Mouse (Mus musculus): ENCODE results near the gene Cercam. TPM values are rescaled to one million over a fixed set of nuclear protein-coding genes. Genes with fewer than 3 reads are reported as not detected.

Gene Cercam
- polyA plus RNA-seq, 1 experiment from 2014 or later = 6.1 TPM

DNA sequence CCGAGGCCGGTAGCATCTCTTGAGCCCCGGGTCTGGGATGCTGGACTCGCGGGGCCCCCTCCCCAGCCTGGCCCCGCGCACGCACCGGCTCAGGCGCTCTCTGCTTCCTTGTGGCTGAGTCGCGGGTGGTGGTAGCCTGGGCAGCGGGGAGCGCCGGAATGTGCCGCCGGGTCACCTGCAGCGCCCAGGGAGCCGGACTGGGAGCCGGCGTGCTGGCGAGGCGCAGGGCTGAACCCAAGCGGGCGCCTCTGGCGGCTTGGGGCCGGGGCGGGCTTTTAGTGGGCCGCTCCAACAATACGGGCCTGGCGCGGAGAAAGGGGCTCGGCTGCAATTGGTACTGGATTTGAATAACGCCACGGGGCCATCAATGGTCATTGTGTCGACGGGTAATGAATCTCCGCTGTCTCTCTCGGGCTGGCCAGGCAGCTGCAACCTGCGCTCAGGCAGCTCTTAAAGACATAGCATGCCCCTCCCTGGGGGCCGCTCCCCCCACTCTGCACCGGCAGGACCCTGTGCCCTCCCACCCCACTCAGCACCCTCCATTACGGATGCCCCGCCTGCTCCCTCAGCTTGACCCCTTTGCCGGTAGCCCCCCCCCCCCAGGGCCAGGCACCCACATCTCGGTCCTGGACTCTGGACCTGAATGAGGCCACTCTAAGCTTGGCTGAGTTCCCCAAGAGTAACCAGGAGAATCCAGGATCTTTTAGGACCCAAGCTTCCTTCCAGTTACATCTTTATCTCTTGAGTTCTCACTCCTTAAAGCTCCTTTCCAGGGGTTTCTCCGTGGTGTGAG, 22.7 kb upstream of the Cercam start:
- H3K4me1 ChIP-seq (ENCODE audit: control insufficient read depth, insufficient read depth, low read length) = no peaks in the 10 kb centered on the region; the same call in 1 of the 2 replicates

GRCm38 (mm10) chr2:29846911-29847310, 22.1 kb upstream of the Cercam start:
- ATAC-seq (replicated peaks; ENCODE audit: insufficient number of reproducible peaks, low FRiP score, low TSS enrichment, low read depth) (no peak), DNase-seq (ENCODE audit: low spot score) (no peak)
- Histone ChIP-seq H3K27ac (replicated peaks; ENCODE audit: low read depth, low read length) (no peak overlapping the region), H3K4me2 (ENCODE audit: low read depth, low read length) (no peak overlapping the region), H3K27me3 (ENCODE audit: control insufficient read depth, insufficient read depth, low read length) (peaks cover 45% of the 10 kb centered on the region), H3K36me3 (replicated peaks; ENCODE audit: control insufficient read depth, insufficient read depth, low read depth, low read length) (peaks cover 4% of the 10 kb centered on the region), H3K4me1 (ENCODE audit: control insufficient read depth, insufficient read depth, low read length) (no peaks in the 10 kb centered on the region; the same call in 1 of the 2 replicates), H3K4me3 (ENCODE audit: low read depth, low read length) (no peak overlapping the region), H3K9ac (replicated peaks; ENCODE audit: low read length) (no peak overlapping the region), H3K9me3 (replicated peaks; ENCODE audit: control insufficient read depth, low read length) (no peaks in the 10 kb centered on the region)
- 42% methylated on average over 3 of the region's 3 CpGs for WGBS

More for the DNA sequence above, 22.7 kb upstream of the Cercam start:
- H3K36me3 ChIP-seq (replicated peaks; ENCODE audit: control insufficient read depth, insufficient read depth, low read depth, low read length) = peaks cover 4% of the 10 kb centered on the region
- peak overlapping the region; percentile 28 for H3K4me3 ChIP-seq (ENCODE audit: low read depth, low read length)
- H3K27me3 ChIP-seq (ENCODE audit: control insufficient read depth, insufficient read depth, low read length) = peaks cover 45% of the 10 kb centered on the region
- no peaks in the 10 kb centered on the region for H3K9me3 ChIP-seq (replicated peaks; ENCODE audit: control insufficient read depth, low read length)
- peak overlapping the region; percentile 61 for H3K4me2 ChIP-seq (ENCODE audit: low read depth, low read length)
- peak overlapping the region; percentile 61 for H3K9ac ChIP-seq (replicated peaks; ENCODE audit: low read length)
- ATAC-seq (replicated peaks; ENCODE audit: insufficient number of reproducible peaks, low FRiP score, low TSS enrichment, low read depth) (peak; percentile 29; the same call in 1 of the 2 replicates), DNase-seq (ENCODE audit: low spot score) (peak; percentile 49)
- H3K27ac ChIP-seq (replicated peaks; ENCODE audit: low read depth, low read length) = 0 out of 2 replicates have a peak overlapping the region, but pooled peaks have one; percentile 28
- WGBS = 2% methylated on average over 45 of the region's 47 CpGs

- DNase-seq (ENCODE audit: low spot score) (no peak), ATAC-seq (replicated peaks; ENCODE audit: insufficient number of reproducible peaks, low FRiP score, low TSS enrichment, low read depth) (no peak)
- H3K4me2 ChIP-seq (ENCODE audit: low read depth, low read length) = no peak overlapping the region
- peaks cover 35% of the 10 kb centered on the region for H3K27me3 ChIP-seq (ENCODE audit: control insufficient read depth, insufficient read depth, low read length)
- 74% methylated on average over 8 of the region's 8 CpGs for WGBS
- no peak overlapping the region for H3K9ac ChIP-seq (replicated peaks; ENCODE audit: low read length)
- no peak overlapping the region for H3K4me3 ChIP-seq (ENCODE audit: low read depth, low read length)
- H3K36me3 ChIP-seq (replicated peaks; ENCODE audit: control insufficient read depth, insufficient read depth, low read depth, low read length) = no peaks in the 10 kb centered on the region
- no peaks in the 10 kb centered on the region; the same call in 1 of the 2 replicates for H3K4me1 ChIP-seq (ENCODE audit: control insufficient read depth, insufficient read depth, low read length)
- H3K9me3 ChIP-seq (replicated peaks; ENCODE audit: control insufficient read depth, low read length) = no peaks in the 10 kb centered on the region
- no peak overlapping the region for H3K27ac ChIP-seq (replicated peaks; ENCODE audit: low read depth, low read length)
These were observed 19.9 kb upstream of the Cercam start for GRCm38 (mm10) chr2:29849041-29849440.

DNA sequence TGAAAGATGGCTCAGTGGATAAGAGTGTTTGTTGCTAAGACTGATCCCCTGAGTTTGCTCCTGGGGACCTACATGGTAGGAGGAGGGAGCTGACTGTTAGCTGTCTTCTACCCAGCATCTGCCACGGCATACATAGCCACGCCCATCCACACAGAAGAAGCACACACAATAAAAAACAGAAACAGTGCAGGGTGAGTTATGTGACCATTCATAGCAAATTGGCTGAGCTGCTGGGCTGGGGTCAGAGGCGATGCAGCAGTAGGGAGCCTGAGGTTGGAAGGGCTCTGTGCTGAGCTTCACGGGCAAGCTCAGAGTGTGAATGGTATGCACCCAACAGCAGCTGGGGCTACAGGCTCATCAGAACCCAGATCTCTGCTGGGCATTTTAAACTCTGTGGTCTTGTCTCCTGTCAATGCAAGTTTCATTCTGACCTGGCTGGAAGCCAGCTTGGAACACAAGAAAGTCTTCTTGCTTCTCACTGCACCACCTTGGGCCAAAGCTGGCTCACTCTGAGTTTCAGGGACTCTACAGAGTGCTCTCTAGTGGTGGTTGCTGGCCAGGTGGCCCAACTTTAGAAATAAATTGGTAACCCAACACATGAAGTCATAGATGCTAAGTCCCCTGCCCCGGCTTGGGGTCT, 19.0 kb upstream of the Cercam start:
- H3K27me3 ChIP-seq (ENCODE audit: control insufficient read depth, insufficient read depth, low read length) = peaks cover 26% of the 10 kb centered on the region

DNA sequence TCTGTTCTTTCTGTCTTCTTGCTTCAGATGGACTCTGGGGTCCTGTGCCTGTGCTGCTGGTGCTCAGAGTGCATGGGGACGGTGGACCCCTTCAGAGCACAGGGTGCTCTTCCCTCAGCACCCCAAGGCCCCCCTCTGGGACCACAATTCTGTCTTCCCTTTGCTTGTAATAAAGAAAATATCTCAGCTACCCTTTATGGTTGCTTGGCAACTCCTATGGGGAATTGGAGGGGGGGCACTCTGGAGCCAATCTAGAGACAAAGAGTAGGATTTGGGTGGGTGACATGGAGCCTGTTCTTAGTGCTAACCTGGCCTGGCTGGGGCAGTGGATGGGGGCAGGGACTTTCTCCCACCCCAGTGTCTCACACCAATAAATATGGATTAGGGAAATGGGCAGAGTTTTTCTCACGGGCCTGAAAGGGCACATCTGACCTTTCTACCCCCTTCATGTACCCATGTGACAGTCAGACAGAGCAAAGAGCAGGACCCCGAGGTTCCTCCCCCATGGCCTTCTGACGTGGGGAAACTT, 15.9 kb upstream of the Cercam start:
- Histone ChIP-seq H3K27me3 (ENCODE audit: control insufficient read depth, insufficient read depth, low read length) (peaks cover 3% of the 10 kb centered on the region; the same call in 1 of the 2 replicates), H3K4me2 (ENCODE audit: low read depth, low read length) (no peak overlapping the region), H3K9ac (replicated peaks; ENCODE audit: low read length) (no peak overlapping the region), H3K36me3 (replicated peaks; ENCODE audit: control insufficient read depth, insufficient read depth, low read depth, low read length) (no peaks in the 10 kb centered on the region), H3K27ac (replicated peaks; ENCODE audit: low read depth, low read length) (no peak overlapping the region), H3K4me1 (ENCODE audit: control insufficient read depth, insufficient read depth, low read length) (no peaks in the 10 kb centered on the region), H3K4me3 (ENCODE audit: low read depth, low read length) (no peak overlapping the region), H3K9me3 (replicated peaks; ENCODE audit: control insufficient read depth, low read length) (no peaks in the 10 kb centered on the region)
- 50% methylated on average over 4 of the region's 4 CpGs for WGBS
- ATAC-seq (replicated peaks; ENCODE audit: insufficient number of reproducible peaks, low FRiP score, low TSS enrichment, low read depth) (no peak), DNase-seq (ENCODE audit: low spot score) (no peak)

More for the DNA sequence above, 19.0 kb upstream of the Cercam start:
- 58% methylated on average over 5 of the region's 5 CpGs for WGBS
- no peaks in the 10 kb centered on the region for H3K36me3 ChIP-seq (replicated peaks; ENCODE audit: control insufficient read depth, insufficient read depth, low read depth, low read length)
- ATAC-seq (replicated peaks; ENCODE audit: insufficient number of reproducible peaks, low FRiP score, low TSS enrichment, low read depth) (no peak), DNase-seq (ENCODE audit: low spot score) (no peak)
- no peak overlapping the region for H3K27ac ChIP-seq (replicated peaks; ENCODE audit: low read depth, low read length)
- H3K4me2 ChIP-seq (ENCODE audit: low read depth, low read length) = no peak overlapping the region
- no peaks in the 10 kb centered on the region for H3K9me3 ChIP-seq (replicated peaks; ENCODE audit: control insufficient read depth, low read length)
- H3K4me3 ChIP-seq (ENCODE audit: low read depth, low read length) = no peak overlapping the region
- H3K9ac ChIP-seq (replicated peaks; ENCODE audit: low read length) = no peak overlapping the region
- H3K4me1 ChIP-seq (ENCODE audit: control insufficient read depth, insufficient read depth, low read length) = no peaks in the 10 kb centered on the region; the same call in 1 of the 2 replicates

GRCm38 (mm10) chr2:29853736-29854135, 15.2 kb upstream of the Cercam start:
- Histone ChIP-seq H3K27ac (replicated peaks; ENCODE audit: low read depth, low read length) (no peak overlapping the region), H3K9ac (replicated peaks; ENCODE audit: low read length) (no peak overlapping the region), H3K4me3 (ENCODE audit: low read depth, low read length) (no peak overlapping the region), H3K36me3 (replicated peaks; ENCODE audit: control insufficient read depth, insufficient read depth, low read depth, low read length) (no peaks in the 10 kb centered on the region), H3K9me3 (replicated peaks; ENCODE audit: control insufficient read depth, low read length) (no peaks in the 10 kb centered on the region), H3K4me1 (ENCODE audit: control insufficient read depth, insufficient read depth, low read length) (no peaks in the 10 kb centered on the region), H3K27me3 (ENCODE audit: control insufficient read depth, insufficient read depth, low read length) (no peaks in the 10 kb centered on the region), H3K4me2 (ENCODE audit: low read depth, low read length) (no peak overlapping the region)
- DNase-seq (ENCODE audit: low spot score) (no peak), ATAC-seq (replicated peaks; ENCODE audit: insufficient number of reproducible peaks, low FRiP score, low TSS enrichment, low read depth) (no peak)
- WGBS = 72% methylated on average over 5 of the region's 5 CpGs

DNA sequence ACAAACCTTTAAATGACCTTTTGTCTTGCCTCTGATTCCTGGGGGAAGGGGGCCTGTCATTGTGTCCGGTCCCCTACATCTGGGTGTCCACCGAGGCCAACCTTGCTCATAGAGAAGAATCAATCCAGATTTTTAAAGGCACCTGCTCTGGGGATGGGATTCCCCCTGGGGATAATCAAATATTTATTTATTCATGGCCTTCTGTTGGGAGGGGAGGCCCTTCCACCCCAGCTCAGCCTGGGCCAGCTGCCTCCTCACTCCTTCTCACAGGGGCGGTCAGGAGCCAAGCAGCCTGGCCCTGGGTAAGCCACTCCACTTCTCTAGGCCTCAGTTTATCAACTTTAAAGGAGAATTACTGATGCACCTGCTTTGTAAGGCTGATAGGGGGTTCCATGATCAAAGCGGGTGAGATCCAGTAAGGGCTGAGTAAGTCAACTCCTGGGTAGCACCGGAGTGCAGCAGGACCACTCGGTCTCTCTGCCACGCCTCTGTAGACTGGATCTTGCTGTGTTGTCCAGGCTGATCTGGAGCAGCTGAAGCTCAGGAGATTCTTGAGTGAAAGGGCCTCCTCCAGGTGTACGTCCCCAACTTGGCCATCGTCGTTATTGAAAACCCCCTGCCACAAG, 13.3 kb upstream of the Cercam start:
- Histone ChIP-seq H3K27ac (replicated peaks; ENCODE audit: low read depth, low read length) (no peak overlapping the region), H3K36me3 (replicated peaks; ENCODE audit: control insufficient read depth, insufficient read depth, low read depth, low read length) (no peaks in the 10 kb centered on the region), H3K27me3 (ENCODE audit: control insufficient read depth, insufficient read depth, low read length) (no peaks in the 10 kb centered on the region), H3K4me1 (ENCODE audit: control insufficient read depth, insufficient read depth, low read length) (no peaks in the 10 kb centered on the region), H3K9ac (replicated peaks; ENCODE audit: low read length) (no peak overlapping the region), H3K9me3 (replicated peaks; ENCODE audit: control insufficient read depth, low read length) (no peaks in the 10 kb centered on the region), H3K4me3 (ENCODE audit: low read depth, low read length) (no peak overlapping the region), H3K4me2 (ENCODE audit: low read depth, low read length) (no peak overlapping the region)
- DNase-seq (ENCODE audit: low spot score) (no peak), ATAC-seq (replicated peaks; ENCODE audit: insufficient number of reproducible peaks, low FRiP score, low TSS enrichment, low read depth) (no peak)
- 73% methylated on average over 10 of the region's 10 CpGs for WGBS
